Mouse (Mus musculus): ENCODE results near the gene Fam69a. TPM values are rescaled to one million over a fixed set of nuclear protein-coding genes. Genes with fewer than 3 reads are reported as not detected.
A peak's percentile ranks its signal among the peaks of the same experiment; 100 is the strongest.

Gene Fam69a
- total RNA-seq, 1 experiment from 2014 or later, result 44.8 TPM

GRCm38 (mm10) chr5:107924564-107924963, 62.3 kb downstream of the Fam69a start:
- no peak for ATAC-seq (ENCODE audit: extremely low read depth, insufficient number of reproducible peaks, low FRiP score, poor library complexity, severe bottlenecking)

GRCm38 (mm10) chr5:107922836-107923235, 64.0 kb downstream of the Fam69a start:
- ATAC-seq (ENCODE audit: extremely low read depth, insufficient number of reproducible peaks, low FRiP score, poor library complexity, severe bottlenecking), result peak; percentile 49; the same call in 1 of the 2 replicates

GRCm38 (mm10) chr5:107921400-107922252, 65.3 kb downstream of the Fam69a start:
- ATAC-seq (ENCODE audit: extremely low read depth, insufficient number of reproducible peaks, low FRiP score, poor library complexity, severe bottlenecking), result peak; percentile 93

GRCm38 (mm10) chr5:107915280-107915679, 71.6 kb downstream of the Fam69a start:
- no peak for ATAC-seq (ENCODE audit: extremely low read depth, insufficient number of reproducible peaks, low FRiP score, poor library complexity, severe bottlenecking)

GRCm38 (mm10) chr5:107911012-107911411, 75.9 kb downstream of the Fam69a start:
- ATAC-seq (ENCODE audit: extremely low read depth, insufficient number of reproducible peaks, low FRiP score, poor library complexity, severe bottlenecking), result no peak

GRCm38 (mm10) chr5:107910084-107910616, 76.7 kb downstream of the Fam69a start:
- ATAC-seq (ENCODE audit: extremely low read depth, insufficient number of reproducible peaks, low FRiP score, poor library complexity, severe bottlenecking), result no peak

GRCm38 (mm10) chr5:107909668-107910067, 77.2 kb downstream of the Fam69a start:
- no peak for ATAC-seq (ENCODE audit: extremely low read depth, insufficient number of reproducible peaks, low FRiP score, poor library complexity, severe bottlenecking)

- ATAC-seq (ENCODE audit: extremely low read depth, insufficient number of reproducible peaks, low FRiP score, poor library complexity, severe bottlenecking), result no peak
These were observed 78.3 kb downstream of the Fam69a start for GRCm38 (mm10) chr5:107908514-107909110.

GRCm38 (mm10) chr5:107904325-107904724, 82.6 kb downstream of the Fam69a start:
- ATAC-seq (ENCODE audit: extremely low read depth, insufficient number of reproducible peaks, low FRiP score, poor library complexity, severe bottlenecking), result no peak

GRCm38 (mm10) chr5:107901014-107901615, 85.8 kb downstream of the Fam69a start:
- peak; percentile 48; the same call in 1 of the 2 replicates for ATAC-seq (ENCODE audit: extremely low read depth, insufficient number of reproducible peaks, low FRiP score, poor library complexity, severe bottlenecking)

GRCm38 (mm10) chr5:107900206-107901013, 86.5 kb downstream of the Fam69a start, which contains the start of gene Rpl5:
TSS of gene Rpl5 (plus strand) at chr5:107900502.
- ATAC-seq (ENCODE audit: extremely low read depth, insufficient number of reproducible peaks, low FRiP score, poor library complexity, severe bottlenecking), result peak; percentile 99

- ATAC-seq (ENCODE audit: extremely low read depth, insufficient number of reproducible peaks, low FRiP score, poor library complexity, severe bottlenecking), result no peak
These were observed 90.6 kb downstream of the Fam69a start for GRCm38 (mm10) chr5:107896265-107896664.

GRCm38 (mm10) chr5:107894676-107895075, 92.2 kb downstream of the Fam69a start:
- no peak for ATAC-seq (ENCODE audit: extremely low read depth, insufficient number of reproducible peaks, low FRiP score, poor library complexity, severe bottlenecking)

GRCm38 (mm10) chr5:107891515-107891914, 95.4 kb downstream of the Fam69a start:
- peak; percentile 46; the same call in 1 of the 2 replicates for ATAC-seq (ENCODE audit: extremely low read depth, insufficient number of reproducible peaks, low FRiP score, poor library complexity, severe bottlenecking)

GRCm38 (mm10) chr5:107889994-107890888, 96.6 kb downstream of the Fam69a start:
- no peak for ATAC-seq (ENCODE audit: extremely low read depth, insufficient number of reproducible peaks, low FRiP score, poor library complexity, severe bottlenecking)

GRCm38 (mm10) chr5:107880710-107881109, 106.2 kb downstream of the Fam69a start:
- ATAC-seq (ENCODE audit: extremely low read depth, insufficient number of reproducible peaks, low FRiP score, poor library complexity, severe bottlenecking), result no peak

- ATAC-seq (ENCODE audit: extremely low read depth, insufficient number of reproducible peaks, low FRiP score, poor library complexity, severe bottlenecking), result no peak
These were observed 109.8 kb downstream of the Fam69a start for GRCm38 (mm10) chr5:107877053-107877452.

GRCm38 (mm10) chr5:107875261-107875611, 111.6 kb downstream of the Fam69a start:
- ATAC-seq (ENCODE audit: extremely low read depth, insufficient number of reproducible peaks, low FRiP score, poor library complexity, severe bottlenecking), result no peak
